Mouse (Mus musculus) ES-CJ7 (cell line): ENCODE data around the gene Adgrv1.
"Not testable (repeated sequence)": the region's sequence is repeated elsewhere in the genome, so short reads cannot be mapped to it uniquely, and the experiment has no call there.

Source experiments
- DNase-seq: peaks from one replicate; pipeline ENCODE4 v3.0.0; 2011; ENCODE audit warnings: low read depth, low spot score

The Adgrv1 gene

GRCm38 (mm10) chr13:81627861-81628260 lies 5.1 kb downstream of the Adgrv1 start:
- not testable (repeated sequence) for DNase-seq

DNA sequence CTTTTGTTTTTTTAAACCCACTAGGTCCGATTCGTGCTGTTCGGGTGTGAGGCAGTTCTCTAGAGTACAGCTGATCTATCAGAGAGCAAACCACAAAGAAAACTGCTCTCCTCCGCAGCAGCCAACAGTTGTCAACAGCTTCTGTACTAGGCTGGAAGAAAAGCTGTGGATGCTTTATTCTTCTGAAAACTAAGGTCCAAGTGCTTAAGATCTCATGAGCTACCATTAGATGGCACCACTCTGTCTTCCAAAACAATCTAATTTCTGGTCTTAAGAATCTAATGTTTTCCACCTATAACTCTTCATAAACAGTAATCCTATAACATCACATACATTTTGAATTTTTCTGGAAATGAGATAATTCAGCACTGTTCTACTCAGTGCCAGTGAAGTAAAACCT lies 22.6 kb downstream of the Adgrv1 start:
- no peak for DNase-seq

DNA sequence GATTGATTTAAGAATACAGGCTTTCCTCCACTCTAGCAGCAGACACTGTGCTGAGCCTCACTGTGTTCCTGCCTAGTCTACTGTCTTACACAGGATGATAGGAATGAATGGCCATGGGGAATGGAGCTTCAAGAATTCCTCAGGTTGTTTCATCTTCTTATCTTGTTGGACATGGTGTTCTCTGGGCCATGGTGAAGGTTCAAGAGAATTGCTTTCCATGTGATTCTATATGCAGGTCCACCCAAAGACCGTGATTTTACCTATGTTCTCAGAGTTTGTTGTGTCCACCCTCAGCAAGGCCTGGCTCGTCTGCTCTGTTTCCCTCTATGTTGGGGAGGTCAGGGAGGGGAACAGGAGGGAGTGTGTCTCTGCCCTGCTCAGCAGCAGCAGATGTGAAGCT lies 26.0 kb downstream of the Adgrv1 start:
- DNase-seq: no peak

DNA sequence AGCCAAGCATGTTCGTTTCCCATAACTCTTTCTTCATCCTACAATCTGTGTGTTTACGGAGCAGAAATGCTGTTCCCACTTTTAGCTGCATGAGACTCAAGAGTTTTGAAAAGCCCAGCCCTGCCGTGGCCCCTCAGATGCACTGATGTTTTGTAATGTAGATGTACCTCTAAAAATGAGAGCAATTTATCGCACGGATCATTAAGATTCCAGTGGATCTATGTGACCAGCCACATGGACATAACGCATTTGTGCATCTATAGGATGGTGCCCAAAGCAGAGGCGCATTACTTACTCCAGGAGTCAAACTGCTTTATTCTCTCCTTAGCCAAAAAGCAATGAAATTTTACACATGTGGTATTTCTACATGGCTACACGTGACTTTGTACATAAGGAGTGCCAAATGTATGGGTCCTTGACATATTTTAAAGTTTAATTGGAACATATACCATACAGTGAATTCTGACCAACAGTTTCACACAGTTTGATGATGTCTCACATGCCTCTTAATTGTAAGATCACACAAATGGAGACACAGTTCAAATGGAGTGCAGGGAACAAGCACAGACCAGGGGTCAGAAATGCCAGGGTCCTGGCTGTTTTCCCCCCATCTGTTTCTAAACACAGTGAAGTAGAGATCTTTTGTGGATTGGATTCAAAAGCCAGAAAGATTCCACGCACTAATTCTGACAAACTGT lies 35.9 kb downstream of the Adgrv1 start:
- no peak for DNase-seq

DNA sequence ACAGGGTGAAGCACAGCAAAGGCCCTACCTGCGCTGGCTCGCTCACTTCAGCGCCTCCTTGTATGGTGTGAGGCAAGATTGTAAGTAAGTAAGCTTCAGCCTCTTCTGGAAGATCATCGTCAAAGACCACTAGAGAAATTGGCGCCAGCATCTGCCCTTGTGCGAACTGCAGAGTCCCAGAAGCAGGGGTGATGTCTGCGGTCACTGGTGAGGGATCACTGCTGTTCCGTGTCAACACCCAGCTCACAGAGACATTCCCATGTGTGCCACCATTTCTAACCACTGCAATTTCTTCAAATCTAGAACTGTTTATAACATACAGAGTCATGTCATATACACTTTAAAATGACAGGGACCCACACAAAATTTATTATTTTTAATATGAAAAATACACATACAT lies 54.3 kb downstream of the Adgrv1 start:
- no peak for DNase-seq

GRCm38 (mm10) chr13:81570241-81570821 lies 62.6 kb downstream of the Adgrv1 start:
- DNase-seq: no peak

GRCm38 (mm10) chr13:81550024-81550423 lies 82.9 kb downstream of the Adgrv1 start:
- no peak for DNase-seq

GRCm38 (mm10) chr13:81534916-81535315 lies 98.0 kb downstream of the Adgrv1 start:
- no peak for DNase-seq

DNA sequence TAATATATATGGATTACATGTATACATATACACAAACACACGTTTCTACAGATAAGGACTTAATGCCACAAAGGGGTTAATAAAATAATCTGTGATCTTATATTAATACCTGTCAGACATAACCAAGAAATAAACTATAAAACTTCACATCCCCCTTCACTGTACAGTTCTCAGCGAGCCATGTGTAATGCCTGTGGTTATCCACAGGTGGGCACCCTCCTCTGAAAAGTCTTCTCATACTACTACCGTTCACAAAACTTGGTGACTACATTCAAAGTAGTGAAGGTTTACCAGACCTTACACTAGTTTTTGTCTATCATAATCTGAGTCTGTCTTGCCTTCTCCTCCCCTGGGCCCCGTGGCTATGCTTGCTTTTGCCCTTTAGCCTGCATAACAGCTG lies 106.3 kb downstream of the Adgrv1 start:
- DNase-seq: no peak

DNA sequence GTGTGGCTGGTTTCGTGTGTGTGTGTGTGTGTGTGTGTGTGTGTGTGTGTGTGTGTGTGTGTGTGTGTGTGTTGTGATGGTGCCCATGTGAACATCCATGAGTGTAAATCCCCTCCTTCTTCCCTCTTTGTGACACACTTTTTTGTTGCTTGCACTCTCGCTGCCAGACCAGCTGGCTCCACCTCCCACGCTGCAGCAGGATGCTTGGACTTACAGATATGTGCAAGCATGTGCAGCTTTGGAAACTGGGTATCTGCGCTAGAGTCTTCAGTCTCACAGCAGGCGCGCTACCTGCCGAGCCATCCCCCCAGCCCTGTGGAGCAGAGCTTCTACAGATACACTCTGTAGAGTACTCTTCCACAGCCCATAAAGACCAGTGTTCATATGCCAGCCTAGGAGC lies 122.8 kb downstream of the Adgrv1 start:
- DNase-seq: no peak

GRCm38 (mm10) chr13:81497035-81497434 lies 135.9 kb downstream of the Adgrv1 start:
- DNase-seq: no peak

GRCm38 (mm10) chr13:81491971-81492370 lies 141.0 kb downstream of the Adgrv1 start:
- no peak for DNase-seq

GRCm38 (mm10) chr13:81486980-81487379 lies 146.0 kb downstream of the Adgrv1 start:
- DNase-seq: no peak

- no peak for DNase-seq
Observed at GRCm38 (mm10) chr13:81473750-81474149, 159.2 kb downstream of the Adgrv1 start.

DNA sequence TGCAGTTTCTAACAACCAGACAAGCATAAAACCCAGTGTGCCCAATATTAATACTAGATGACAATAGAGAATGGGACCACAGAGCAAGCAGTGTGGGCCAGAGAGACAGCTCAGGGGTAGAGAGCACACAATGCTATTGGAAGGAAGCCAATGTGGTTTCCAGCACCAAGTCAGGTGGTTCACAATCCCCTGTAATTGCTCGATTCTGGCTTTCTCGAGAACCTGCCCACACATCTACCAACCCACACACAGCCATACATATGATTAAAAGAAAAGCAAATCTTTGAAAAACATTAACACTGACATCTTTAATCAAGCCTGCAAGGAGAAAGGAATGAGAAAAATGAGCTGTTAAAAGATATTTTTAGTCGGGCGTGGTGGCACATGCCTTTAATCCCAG lies 166.3 kb downstream of the Adgrv1 start:
- no peak for DNase-seq

- no peak for DNase-seq
Observed at GRCm38 (mm10) chr13:81465794-81466193, 167.2 kb downstream of the Adgrv1 start.

- DNase-seq: no peak
Observed at GRCm38 (mm10) chr13:81449630-81450029, 183.3 kb downstream of the Adgrv1 start.

GRCm38 (mm10) chr13:81449198-81449597 lies 183.8 kb downstream of the Adgrv1 start:
- no peak for DNase-seq

DNA sequence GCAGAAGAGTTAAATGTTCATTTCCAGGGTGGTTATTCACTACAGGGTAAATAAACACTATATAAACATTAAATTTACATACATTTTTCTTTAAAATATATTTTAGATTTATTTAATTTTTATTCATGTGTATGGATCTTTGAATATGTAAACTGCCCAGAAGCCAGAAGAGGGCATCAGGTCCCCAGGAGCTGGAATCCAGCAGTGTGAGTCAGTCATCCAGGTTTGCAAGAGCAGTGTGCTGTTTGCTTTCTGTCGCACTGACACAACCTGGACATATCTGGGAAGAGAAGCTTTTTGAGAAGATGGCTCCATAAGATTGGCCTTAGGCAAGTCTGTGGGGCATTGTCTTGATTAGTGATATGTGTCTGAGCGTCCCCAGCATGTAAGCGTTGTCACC lies 191.5 kb downstream of the Adgrv1 start:
- no peak for DNase-seq

DNA sequence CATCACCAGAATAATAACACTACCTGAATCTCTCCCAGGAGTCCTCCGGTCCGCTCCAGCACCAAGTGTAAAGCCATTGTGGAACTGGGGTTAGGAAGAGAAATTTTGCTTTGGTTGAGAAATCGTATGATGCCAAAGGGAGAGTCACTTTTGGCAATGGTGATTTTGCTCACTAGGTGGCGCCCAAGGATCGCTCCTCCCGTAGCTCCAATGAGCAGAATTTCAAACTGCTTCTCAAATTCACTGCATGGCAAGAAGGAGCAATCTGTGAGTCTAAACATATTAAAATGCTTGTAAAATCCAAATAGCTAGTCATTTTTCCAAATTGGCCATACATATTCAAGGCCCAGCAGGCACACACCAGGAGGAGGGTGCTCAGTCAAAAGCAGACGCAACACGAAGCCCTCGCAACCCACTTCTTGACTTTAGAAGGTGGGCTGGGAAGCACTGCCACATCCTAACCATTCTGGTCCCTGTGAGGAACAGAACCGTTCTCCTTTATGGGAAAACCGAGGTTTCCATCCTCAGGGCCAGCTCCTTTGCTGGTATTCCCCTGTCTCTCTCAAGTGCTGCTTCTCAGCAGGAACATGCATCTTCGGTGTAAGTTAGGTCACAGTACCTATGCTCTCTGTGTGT lies 193.4 kb downstream of the Adgrv1 start:
- DNase-seq: peak; percentile 48

GRCm38 (mm10) chr13:81437088-81437487 lies 195.9 kb downstream of the Adgrv1 start:
- no peak for DNase-seq

DNA sequence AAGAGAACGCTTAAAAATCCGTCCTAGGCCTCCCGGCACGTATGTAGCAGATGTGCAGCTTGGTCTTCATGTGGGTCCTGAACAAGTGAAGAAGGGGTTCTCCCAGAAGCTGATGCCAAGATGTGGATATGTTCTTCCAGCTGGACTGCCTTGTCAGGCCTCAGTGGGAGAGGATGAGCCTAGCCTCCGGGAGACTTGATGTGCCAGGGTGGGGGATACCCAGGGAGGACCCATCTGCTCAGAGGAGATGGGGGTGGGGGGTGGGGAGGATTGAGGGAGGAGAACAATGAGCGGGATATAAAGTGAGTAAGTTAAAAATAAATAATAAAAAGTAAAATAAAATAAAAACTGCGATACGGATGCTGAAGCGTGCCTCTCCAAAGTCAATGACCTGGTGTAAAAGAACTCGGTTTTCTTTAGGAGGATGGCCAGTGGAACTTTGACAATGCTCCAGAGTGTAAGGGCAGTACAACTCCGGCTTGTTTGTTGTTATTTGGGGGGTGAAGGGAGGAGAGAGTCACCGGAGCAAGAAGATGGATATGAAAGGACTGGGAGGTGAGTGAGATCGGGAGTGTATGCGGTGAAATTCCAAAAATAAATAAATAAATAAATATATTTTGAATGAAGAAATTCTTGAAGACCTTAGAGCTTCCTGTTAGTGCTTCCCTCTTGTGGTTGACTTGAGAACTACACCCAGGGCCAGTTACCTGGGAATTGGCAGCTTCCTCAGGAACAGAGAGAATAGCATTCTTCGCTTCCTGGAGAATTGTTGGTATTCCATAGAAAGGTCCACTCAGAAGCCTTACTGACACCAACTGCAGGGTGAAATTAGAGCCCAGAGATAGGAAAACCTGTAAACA lies 205.8 kb downstream of the Adgrv1 start:
- DNase-seq: peak; percentile 66
